Mouse (Mus musculus) heart, adult 2 months (tissue): ENCODE measurements around the gene Foxn2.

Source experiments
- CTCF ChIP-seq: fragments of 200-600 bp; IDR thresholded peaks from 2 replicates; pipeline ENCODE4 v1.8.1; 2022; ENCODE audit warnings: antibody characterized with exemption, mild to moderate bottlenecking, moderate library complexity
- POLR2A ChIP-seq: fragments of 200-500 bp; IDR thresholded peaks from 2 replicates; pipeline ENCODE4 v1.6.1; 2011; ENCODE audit warnings: mild to moderate bottlenecking, low read depth, low read length, control low read depth; ENCODE audit not compliant: insufficient read depth

GRCm38 (mm10) chr17:88530236-88530619 is 89.7 kb downstream of the Foxn2 start:
- TF ChIP-seq CTCF: no peak
- TF ChIP-seq POLR2A: no peak
